Comparison of ENCODE assay signal across 8 mouse cellular contexts in genomic region chr19:24958531-24958930, GRCm38 (mm10). TPM values are rescaled to one million over a fixed set of nuclear protein-coding genes. Genes with fewer than 3 reads are reported as not detected.
A peak's percentile ranks its signal among the peaks of the same experiment; 100 is the strongest.
DNase-seq lines count a peak whose midpoint lies in the region; ATAC-seq lines count a peak whose summit lies in the region.

No protein-coding gene starts in this region.

- no peaks in the 10 kb centered on the region for H3K27me3 ChIP-seq in heart, embryonic 11.5 days (ENCODE audit: control insufficient read depth, insufficient read depth, low read length)

- no peak overlapping the region for H3K4me2 ChIP-seq in heart, embryonic 11.5 days

- peaks cover 3% of the 10 kb centered on the region; the same call in 1 of the 2 replicates for H3K4me1 ChIP-seq in heart, embryonic 11.5 days (ENCODE audit: control insufficient read depth, insufficient read depth, low read length)

- peak; percentile 32 to 74 for DNase-seq in heart, postnatal 10 days
- DNase-seq in thymus, postnatal 14 days = peak; percentile 59
- DNase-seq in thymus, adult 18-20 months = no peak
- peak; percentile 65 for DNase-seq in forelimb bud, embryonic 11.5 days (ENCODE audit: low read depth, low spot score)
- no peak for DNase-seq in spleen, adult 12 weeks (ENCODE audit: low spot score)
- no peak for DNase-seq in layer of hippocampus, postnatal 36 days

- intact Hi-C loops in heart, postnatal 10 days (cut with DNase I) = loop anchor here (5.0 kb wide), 2 partner anchors 494 to 669 kb away; no protein-coding TSS in a partner anchor

- H3K9ac ChIP-seq in heart, embryonic 11.5 days (ENCODE audit: low read depth, low read length) = no peak overlapping the region

- no peaks in the 10 kb centered on the region for H3K9me3 ChIP-seq in heart, embryonic 11.5 days (replicated peaks; ENCODE audit: control insufficient read depth, low read length)

- no peak overlapping the region for H3K27ac ChIP-seq in heart, embryonic 11.5 days (ENCODE audit: low read depth, low read length)

- WGBS in heart, embryonic 11.5 days (ENCODE audit: insufficient replicate concordance) = 37% methylated on average over 3 of the region's 3 CpGs

- no peak overlapping the region for H3K4me3 ChIP-seq in heart, embryonic 11.5 days (ENCODE audit: low read depth, low read length)

- peaks cover 4% of the 10 kb centered on the region; the same call in 1 of the 2 replicates for H3K36me3 ChIP-seq in heart, embryonic 11.5 days (ENCODE audit: control insufficient read depth, insufficient read depth, low read length)

- no peak for ATAC-seq in heart, embryonic 11.5 days (replicated peaks; ENCODE audit: insufficient number of reproducible peaks, low FRiP score, low TSS enrichment)
- no peak for ATAC-seq in activated CD4-positive, CD25-positive, alpha-beta regulatory T cell, adult 4 months

RNA-seq across cellular contexts. Expression of gene Cbwd1, which starts 2.9 kb away (rescaled TPM):
- total RNA-seq in heart, postnatal 10 days (2021) = 10 to 100 TPM; 11.5 to 12.3 TPM
- polyA plus RNA-seq in heart, embryonic 11.5 days (2014; fragmentation: Nextera tagmentation; extraction: Ambion mirVana) = 15.8 and 20.0 TPM in 2 replicates
- polyA plus RNA-seq in activated CD4-positive, CD25-positive, alpha-beta regulatory T cell, adult 4 months (2017; shearing (Covaris generic)) = 10 to 100 TPM; 17.4 to 22.3 TPM
- 10 to 100 TPM; 13.3 to 14.1 TPM for total RNA-seq in layer of hippocampus, postnatal 36 days (2021)

RNA-seq across cellular contexts. Expression of gene Dock8, which starts 40.8 kb away (rescaled TPM):
- 10 to 100 TPM; 16.3 to 18.5 TPM for total RNA-seq in heart, postnatal 10 days (2021)
- polyA plus RNA-seq in heart, embryonic 11.5 days (2014; fragmentation: Nextera tagmentation; extraction: Ambion mirVana) = 2.9 and 4.9 TPM in 2 replicates
- polyA plus RNA-seq in activated CD4-positive, CD25-positive, alpha-beta regulatory T cell, adult 4 months (2017; shearing (Covaris generic)) = 10 to 100 TPM; 66.0 to 95.4 TPM
- total RNA-seq in layer of hippocampus, postnatal 36 days (2021) = 1 to 10 TPM; 2.9 to 3.8 TPM

RNA-seq across cellular contexts. Expression of gene Foxd4, which starts 57.5 kb away (rescaled TPM):
- not detected for total RNA-seq in heart, postnatal 10 days (2021)
- not detected in 2 replicates for polyA plus RNA-seq in heart, embryonic 11.5 days (2014; fragmentation: Nextera tagmentation; extraction: Ambion mirVana)
- not detected for polyA plus RNA-seq in activated CD4-positive, CD25-positive, alpha-beta regulatory T cell, adult 4 months (2017; shearing (Covaris generic))
- total RNA-seq in layer of hippocampus, postnatal 36 days (2021) = not detected

Comparison
In these comparisons a context has a peak if more than half of its experiments do, and no peak if none do; other contexts are left out.
1. DNase-seq: peak in heart, postnatal 10 days (2 of 2), thymus, postnatal 14 days (single experiment) and forelimb bud, embryonic 11.5 days (single experiment); none in thymus, adult 18-20 months (0 of 2), spleen, adult 12 weeks (single experiment) and layer of hippocampus, postnatal 36 days (0 of 2).